Mouse (Mus musculus) heart, embryonic 10.5 days (tissue): ENCODE measurements at regions not wholly inside any gene's neighbourhood (a gene's known extent, or its start where the extent isn't known, plus 50 kb on each side); places are given as distances from the start of the nearest gene placed in this dataset.
"Not testable (repeated sequence)": the region's sequence is repeated elsewhere in the genome, so short reads cannot be mapped to it uniquely, and the experiment has no call there.

Source experiments
- DNase-seq: peaks from one replicate; pipeline ENCODE4 v3.0.0-alpha.2; 2017; ENCODE audit warnings: low spot score
- H3K27ac ChIP-seq: fragments of 300-500 bp; sonication (generic); 2 replicates; pipeline ENCODE4 v1.5.1; 2016; ENCODE audit warnings: mild to moderate bottlenecking
- H3K27me3 ChIP-seq: fragments of 300-500 bp; sonication (generic); 2 replicates; pipeline ENCODE4 v1.6.1; 2016; ENCODE audit warnings: mild to moderate bottlenecking; ENCODE audit not compliant: poor library complexity, insufficient read depth, severe bottlenecking
- H3K36me3 ChIP-seq: fragments of 300-500 bp; sonication (generic); 2 replicates; pipeline ENCODE4 v1.6.1; 2016; ENCODE audit warnings: mild to moderate bottlenecking, moderate library complexity
- H3K4me1 ChIP-seq: fragments of 300-500 bp; sonication (generic); 2 replicates; pipeline ENCODE4 v1.6.1; 2016; ENCODE audit warnings: mild to moderate bottlenecking
- H3K4me3 ChIP-seq: fragments of 300-500 bp; sonication (generic); 2 replicates; pipeline ENCODE4 v1.5.1; 2016; ENCODE audit warnings: mild to moderate bottlenecking, moderate library complexity
- H3K9me3 ChIP-seq: fragments of 300-500 bp; sonication (generic); 2 replicates; pipeline ENCODE4 v1.6.1; 2016; ENCODE audit warnings: mild to moderate bottlenecking, moderate library complexity
- WGBS: fragments of 180-500 bp; shearing (Covaris S2); methylation state at CpG from one replicate; pipeline ENCODE4 v1.1.7; 2016; 5-methylcytosine and 5-hydroxymethylcytosine counted together

DNA sequence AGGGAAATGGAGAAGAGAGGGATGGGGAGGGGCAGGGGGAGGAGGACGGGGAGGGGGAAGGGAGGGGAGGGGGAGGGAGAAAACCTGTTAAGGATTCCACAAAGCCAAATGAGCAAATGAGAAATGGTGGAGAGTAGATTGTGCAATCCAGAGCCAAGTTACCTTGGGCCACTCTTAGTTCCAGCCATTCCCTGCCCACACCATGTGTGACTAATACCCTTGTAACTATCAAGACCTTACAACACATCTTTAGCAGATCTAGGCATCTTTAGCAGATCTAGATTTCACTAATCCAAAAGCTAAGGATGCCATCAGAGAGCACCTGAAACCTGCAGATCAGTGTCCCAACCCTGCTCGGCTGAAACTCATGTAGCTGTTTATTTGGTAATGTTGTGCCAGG is 186.7 kb downstream of the Diras2 start:
- DNase-seq = peak; percentile 11
- H3K9me3 ChIP-seq = no peaks in the 10 kb centered on the region
- no peaks in the 10 kb centered on the region for H3K36me3 ChIP-seq
- H3K27ac ChIP-seq = no peak overlapping the region
- H3K27me3 ChIP-seq = no peaks in the 10 kb centered on the region
- no peak overlapping the region for H3K4me3 ChIP-seq
- H3K4me1 ChIP-seq = 0 out of 2 replicates have a peak, but pooled peaks cover 4% of the 10 kb centered on the region
- WGBS = 89% methylated on average over 1 of the region's 2 CpGs

DNA sequence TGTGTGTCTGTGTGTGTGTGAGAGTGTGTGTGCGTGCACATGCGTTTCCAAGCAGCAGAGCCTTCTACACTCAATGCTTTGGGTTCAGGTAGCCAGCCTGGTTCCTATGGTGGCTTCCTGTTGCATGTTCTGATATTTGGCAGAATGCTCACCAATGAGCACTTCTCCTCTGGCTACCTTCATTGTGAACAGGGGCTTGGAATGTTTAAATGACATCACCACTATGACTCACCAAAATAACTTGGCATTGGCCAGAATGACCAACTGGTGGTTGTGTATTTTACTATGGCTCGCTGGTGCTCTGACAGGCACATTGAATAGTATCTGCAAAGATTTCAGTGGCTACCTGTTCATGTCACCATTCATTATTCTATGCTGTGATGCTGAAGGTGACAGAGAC is 186.2 kb downstream of the Diras2 start:
- peak; percentile 63 for DNase-seq
- WGBS = 86% methylated on average over 3 of the region's 3 CpGs
- H3K36me3 ChIP-seq = no peaks in the 10 kb centered on the region

DNA sequence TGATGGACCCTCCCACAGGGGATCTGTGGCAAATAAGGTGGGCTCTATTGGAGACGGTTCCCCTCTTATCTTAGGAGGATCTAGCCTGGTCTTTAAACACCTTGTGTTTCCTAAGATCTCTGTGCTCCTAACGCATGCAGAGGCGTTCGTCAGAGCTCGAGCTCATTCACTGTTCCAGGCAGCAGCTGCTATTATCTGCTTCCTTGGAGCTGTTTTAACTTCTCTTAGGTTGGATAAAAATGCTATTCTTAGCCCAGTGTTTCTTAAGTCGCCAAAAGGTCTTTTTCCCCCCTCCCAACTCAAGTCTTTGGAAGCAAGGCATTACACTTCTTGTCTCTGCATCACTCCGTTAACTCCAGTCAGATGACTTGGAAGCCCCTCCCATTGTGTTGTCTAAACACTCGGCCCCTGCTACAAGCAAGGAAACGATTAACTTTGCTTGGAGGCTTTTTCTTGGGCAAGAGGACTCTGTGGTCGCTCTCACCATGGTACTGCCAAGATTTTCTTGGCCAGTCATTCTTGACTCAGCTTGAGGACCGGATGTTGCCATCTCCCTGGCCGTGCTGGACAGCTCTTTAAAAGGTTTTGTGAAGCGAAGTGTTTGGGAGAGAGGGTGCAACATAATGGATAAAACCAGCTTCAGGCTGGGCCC is 185.6 kb downstream of the Diras2 start:
- Histone ChIP-seq H3K4me1 (0 out of 2 replicates have a peak, but pooled peaks cover 4% of the 10 kb centered on the region), H3K27ac (no peak overlapping the region), H3K27me3 (no peaks in the 10 kb centered on the region), H3K9me3 (no peaks in the 10 kb centered on the region), H3K36me3 (no peaks in the 10 kb centered on the region), H3K4me3 (no peak overlapping the region)
- 58% methylated on average over 13 of the region's 13 CpGs for WGBS
- peak; percentile 31 for DNase-seq

More for the DNA sequence above, 186.2 kb downstream of the Diras2 start:
- no peaks in the 10 kb centered on the region for H3K27me3 ChIP-seq
- H3K27ac ChIP-seq = no peak overlapping the region
- H3K4me1 ChIP-seq = 0 out of 2 replicates have a peak, but pooled peaks cover 4% of the 10 kb centered on the region
- no peak overlapping the region for H3K4me3 ChIP-seq
- H3K9me3 ChIP-seq = no peaks in the 10 kb centered on the region

DNA sequence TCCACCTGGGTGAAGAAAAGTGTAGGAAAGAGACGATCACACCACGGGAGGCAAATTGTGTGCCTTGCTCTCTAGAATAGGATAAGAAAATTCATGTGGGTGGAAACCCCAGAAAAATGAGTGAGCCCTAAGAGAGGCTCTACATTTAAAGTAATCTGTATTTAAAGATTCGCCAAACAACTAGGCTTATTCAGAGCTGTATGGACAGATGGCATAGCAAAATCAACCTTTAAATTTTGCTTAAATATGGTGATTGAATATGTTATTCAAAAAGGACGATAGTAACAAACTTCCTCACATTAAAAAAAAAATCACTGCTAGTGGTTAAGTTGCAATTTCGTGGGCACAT is 185.1 kb downstream of the Diras2 start:
- H3K4me3 ChIP-seq = no peak overlapping the region
- DNase-seq = no peak
- no peaks in the 10 kb centered on the region for H3K9me3 ChIP-seq
- no peak overlapping the region for H3K27ac ChIP-seq
- no peaks in the 10 kb centered on the region for H3K27me3 ChIP-seq
- H3K36me3 ChIP-seq = no peaks in the 10 kb centered on the region
- WGBS = 76% methylated on average over 5 of the region's 5 CpGs
- 0 out of 2 replicates have a peak, but pooled peaks cover 4% of the 10 kb centered on the region for H3K4me1 ChIP-seq

DNA sequence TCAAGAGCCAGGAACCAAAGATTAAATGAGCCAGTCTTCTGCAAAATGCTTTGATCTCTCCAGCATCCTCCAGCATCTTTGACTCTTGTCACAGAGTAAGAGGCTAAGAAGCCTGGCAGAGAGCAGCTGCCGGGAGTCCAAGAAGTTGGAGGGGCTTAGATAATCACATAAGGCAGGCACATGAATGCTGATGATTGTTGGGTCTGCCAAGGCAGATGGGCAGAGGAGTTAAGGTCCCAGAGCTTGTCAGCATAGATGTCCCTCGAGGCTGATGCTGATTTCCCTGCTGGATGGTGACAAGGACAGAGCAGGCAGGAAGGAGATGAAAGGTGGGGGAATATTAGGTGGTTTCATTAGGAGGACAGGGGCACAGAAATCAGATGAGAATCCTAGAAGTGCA is 183.4 kb downstream of the Diras2 start:
- no peak overlapping the region for H3K27ac ChIP-seq
- 0 out of 2 replicates have a peak, but pooled peaks cover 4% of the 10 kb centered on the region for H3K4me1 ChIP-seq
- no peak overlapping the region for H3K4me3 ChIP-seq
- no peaks in the 10 kb centered on the region for H3K27me3 ChIP-seq
- no peaks in the 10 kb centered on the region for H3K36me3 ChIP-seq
- H3K9me3 ChIP-seq = no peaks in the 10 kb centered on the region
- 44% methylated on average over 2 of the region's 2 CpGs for WGBS
- DNase-seq = peak; percentile 25

DNA sequence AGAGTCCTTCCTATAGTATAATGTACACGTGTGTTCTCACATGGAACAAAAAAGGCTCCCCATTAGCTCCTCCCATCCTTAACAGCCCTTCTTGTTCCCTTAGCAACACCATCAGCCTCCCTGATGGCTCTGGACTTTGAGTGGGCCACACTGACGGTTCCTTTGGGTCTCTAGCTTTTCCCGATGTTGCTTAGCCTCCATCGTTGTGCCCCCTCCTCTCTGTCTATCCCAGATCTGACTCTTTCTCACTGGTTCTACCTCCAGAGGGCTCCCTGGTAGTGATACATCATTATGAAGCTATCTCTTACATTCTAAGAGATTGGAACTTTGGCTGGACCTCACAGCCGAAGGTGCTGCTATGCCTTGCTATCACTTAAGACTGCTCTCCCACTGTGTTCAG is 181.5 kb downstream of the Diras2 start:
- no peak overlapping the region for H3K27ac ChIP-seq

DNA sequence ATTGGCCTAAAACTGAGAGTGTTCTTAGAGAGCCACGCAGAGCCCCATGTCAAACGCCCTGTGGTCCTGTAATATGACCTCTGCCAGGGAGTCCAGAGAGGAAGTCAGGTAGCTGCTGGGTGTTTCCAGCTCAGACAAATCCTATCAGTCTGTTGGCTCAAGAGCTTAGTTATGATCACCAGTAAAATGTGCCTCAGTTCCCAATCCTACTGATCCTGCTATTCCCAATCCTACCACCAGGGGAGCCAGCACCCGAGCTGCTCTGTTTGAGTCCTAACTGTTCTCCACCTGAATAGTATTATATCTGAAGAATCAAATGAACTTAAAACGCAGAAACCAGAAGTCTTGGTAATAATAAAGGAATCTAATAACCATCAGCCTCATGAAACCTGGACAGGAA is 178.5 kb downstream of the Diras2 start:
- 72% methylated on average over 4 of the region's 4 CpGs for WGBS
- DNase-seq = peak; percentile 28
- no peak overlapping the region for H3K27ac ChIP-seq
- no peaks in the 10 kb centered on the region for H3K4me1 ChIP-seq
- H3K27me3 ChIP-seq = no peaks in the 10 kb centered on the region
- H3K9me3 ChIP-seq = peaks cover 2% of the 10 kb centered on the region; the same call in 1 of the 2 replicates
- no peaks in the 10 kb centered on the region for H3K36me3 ChIP-seq
- no peak overlapping the region for H3K4me3 ChIP-seq

More for the DNA sequence above, 181.5 kb downstream of the Diras2 start:
- no peaks in the 10 kb centered on the region for H3K36me3 ChIP-seq
- no peak overlapping the region for H3K4me3 ChIP-seq
- DNase-seq = peak; percentile 63
- 0 out of 2 replicates have a peak, but pooled peaks cover 4% of the 10 kb centered on the region for H3K4me1 ChIP-seq
- WGBS = 79% methylated on average over 5 of the region's 5 CpGs
- H3K27me3 ChIP-seq = no peaks in the 10 kb centered on the region
- H3K9me3 ChIP-seq = no peaks in the 10 kb centered on the region

DNA sequence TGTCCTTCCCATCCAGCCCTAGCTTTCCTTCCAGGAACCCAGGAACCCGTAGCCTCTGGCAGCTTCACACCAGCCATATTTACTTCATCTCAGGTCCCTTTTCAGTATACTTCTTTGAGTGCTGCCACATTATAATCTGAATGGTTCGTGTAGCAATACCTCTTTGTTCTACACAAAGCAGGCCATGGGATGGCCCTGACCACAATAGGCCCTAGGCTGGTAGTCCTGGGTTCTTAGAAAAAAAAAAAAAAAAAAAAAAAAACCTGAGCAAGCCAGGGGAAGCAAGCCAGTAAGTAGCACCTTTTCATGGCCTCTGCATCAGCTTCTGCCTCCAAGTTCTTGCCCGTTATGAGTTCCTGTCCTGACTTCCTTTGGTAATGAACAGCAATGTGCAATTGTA is 177.6 kb downstream of the Diras2 start:
- Histone ChIP-seq H3K27ac (no peak overlapping the region), H3K36me3 (no peaks in the 10 kb centered on the region), H3K4me3 (no peak overlapping the region), H3K9me3 (peaks cover 2% of the 10 kb centered on the region; the same call in 1 of the 2 replicates), H3K4me1 (no peaks in the 10 kb centered on the region), H3K27me3 (no peaks in the 10 kb centered on the region)
- WGBS = 78% methylated on average over 3 of the region's 3 CpGs
- DNase-seq = peak; percentile 14

DNA sequence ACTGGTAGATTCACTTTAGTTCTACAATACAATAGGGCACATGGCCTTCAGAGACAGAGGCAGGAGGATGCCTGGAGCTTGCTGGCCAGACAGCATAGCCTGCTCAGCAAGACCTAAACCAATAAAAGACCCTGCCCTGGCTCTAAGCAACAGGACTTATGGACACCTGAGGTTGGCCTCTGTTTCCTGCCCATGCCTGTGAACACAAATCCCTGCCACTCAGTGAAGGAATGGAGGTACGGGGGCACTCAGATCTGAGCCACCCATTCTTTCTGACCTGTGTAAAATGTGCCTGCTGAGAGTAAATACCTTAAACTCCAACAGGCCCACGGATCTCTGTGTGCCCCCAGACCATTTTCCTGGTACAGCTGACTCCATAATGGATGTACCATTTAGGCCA is 177.1 kb downstream of the Diras2 start:
- Histone ChIP-seq H3K27me3 (no peaks in the 10 kb centered on the region), H3K27ac (no peak overlapping the region), H3K4me3 (no peak overlapping the region), H3K9me3 (peaks cover 2% of the 10 kb centered on the region; the same call in 1 of the 2 replicates), H3K36me3 (no peaks in the 10 kb centered on the region), H3K4me1 (no peaks in the 10 kb centered on the region)
- 72% methylated on average over 2 of the region's 2 CpGs for WGBS
- peak; percentile 63 for DNase-seq

DNA sequence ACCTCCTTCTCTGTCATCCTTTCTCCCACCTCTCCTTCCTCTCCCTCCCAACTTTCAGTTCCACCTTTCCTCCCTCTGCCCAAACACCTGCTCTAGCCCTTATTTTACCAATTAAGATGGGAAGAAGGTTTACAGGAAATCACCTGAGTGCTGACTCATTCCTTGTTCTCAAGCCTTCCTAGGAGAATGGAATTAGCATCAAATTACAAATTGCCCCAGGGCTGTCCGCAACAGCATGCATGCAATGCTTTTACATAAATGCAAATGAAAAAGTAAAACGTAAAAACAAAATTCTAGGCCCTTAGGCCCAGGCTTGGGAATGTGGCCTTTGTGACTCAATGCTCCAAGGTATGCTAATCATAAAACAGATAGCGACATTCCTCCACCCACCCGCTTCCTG is 175.2 kb downstream of the Diras2 start:
- H3K9me3 ChIP-seq, H3K4me1 ChIP-seq, H3K27me3 ChIP-seq, H3K36me3 ChIP-seq, H3K4me3 ChIP-seq, H3K27ac ChIP-seq: not testable (repeated sequence)
- DNase-seq = peak; percentile 24
- WGBS = 86% methylated on average over 4 of the region's 4 CpGs

DNA sequence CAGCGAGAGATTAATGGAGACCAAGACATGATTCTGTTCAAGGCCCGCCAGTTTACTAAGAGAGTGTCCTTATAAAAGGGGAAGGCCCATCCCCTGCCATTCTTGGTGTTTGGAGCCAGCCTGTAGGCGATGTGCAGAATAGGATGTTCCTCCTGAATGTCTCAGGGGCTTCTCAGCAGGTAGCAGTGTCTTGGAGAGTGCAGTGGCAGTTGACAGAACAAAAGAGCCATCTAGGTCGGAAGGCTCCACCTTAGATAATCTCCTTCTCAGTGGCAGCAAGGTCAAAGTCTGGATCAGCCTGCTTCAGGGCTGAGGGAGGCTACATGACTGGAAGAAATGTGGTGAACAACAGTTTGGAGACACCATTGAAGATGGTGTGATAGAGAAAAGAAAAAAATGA is 171.7 kb downstream of the Diras2 start:
- DNase-seq = peak; percentile 28
- not testable (repeated sequence) for H3K4me3 ChIP-seq, H3K4me1 ChIP-seq, H3K36me3 ChIP-seq, H3K9me3 ChIP-seq, H3K27me3 ChIP-seq, H3K27ac ChIP-seq
- 66% methylated on average over 4 of the region's 4 CpGs for WGBS

DNA sequence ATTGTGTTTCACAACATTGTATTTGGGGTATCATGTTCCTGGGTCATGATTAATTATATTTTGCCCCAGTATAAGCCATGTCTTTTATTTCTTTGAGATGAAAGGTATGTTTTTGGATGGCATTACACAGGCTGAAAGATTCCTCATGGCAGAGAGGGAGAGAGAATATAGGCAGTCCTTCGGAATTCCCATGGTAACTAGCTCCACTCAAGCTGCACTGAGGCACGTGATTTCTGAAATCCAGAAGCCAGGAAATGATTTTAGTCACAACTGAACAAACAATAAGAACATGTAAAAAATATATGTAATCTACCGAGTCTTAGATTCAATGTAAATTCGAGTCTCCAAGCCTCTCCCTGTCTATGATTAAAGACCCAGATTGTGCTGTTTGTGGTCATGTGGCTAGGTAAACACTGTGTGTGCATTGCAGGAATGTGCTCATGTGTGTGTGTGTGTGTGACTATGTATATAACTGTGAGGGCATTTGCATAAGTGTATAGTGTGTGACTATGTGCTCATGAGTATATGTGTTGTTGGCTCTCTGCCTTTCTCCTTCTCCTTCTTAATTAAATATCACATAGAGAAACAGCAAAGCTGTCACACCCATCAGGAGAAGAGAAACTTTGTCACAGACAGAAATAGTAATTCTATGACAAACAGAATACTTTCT is 169.8 kb downstream of the Diras2 start:
- peak; percentile 24 for DNase-seq
- peaks cover 2% of the 10 kb centered on the region; the same call in 1 of the 2 replicates for H3K9me3 ChIP-seq
- H3K36me3 ChIP-seq = no peaks in the 10 kb centered on the region

DNA sequence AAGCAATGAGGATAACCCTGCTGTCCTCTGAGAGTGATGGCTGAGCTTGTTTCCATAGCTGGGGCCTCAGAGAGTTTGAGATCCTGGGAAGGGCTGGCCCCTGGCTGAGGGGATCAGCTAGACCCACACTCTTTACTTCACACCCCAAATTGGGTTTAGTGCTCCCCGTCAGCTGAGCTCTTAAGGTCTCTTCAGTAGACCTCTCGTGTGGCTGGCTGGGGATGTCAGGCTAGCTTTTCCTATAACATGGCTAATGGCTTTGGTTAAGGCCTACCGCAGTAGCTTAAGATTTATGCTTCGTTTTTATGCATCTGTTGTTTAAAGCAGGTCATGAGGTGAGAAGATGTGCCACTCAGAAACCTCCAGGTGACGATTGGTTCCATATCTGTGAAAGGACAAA is 168.8 kb downstream of the Diras2 start:
- H3K36me3 ChIP-seq = no peaks in the 10 kb centered on the region
- H3K4me1 ChIP-seq = no peaks in the 10 kb centered on the region
- peak; percentile 56 for DNase-seq
- no peaks in the 10 kb centered on the region for H3K27me3 ChIP-seq
- peaks cover 2% of the 10 kb centered on the region; the same call in 1 of the 2 replicates for H3K9me3 ChIP-seq
- H3K27ac ChIP-seq = no peak overlapping the region
- 82% methylated on average over 5 of the region's 5 CpGs for WGBS
- H3K4me3 ChIP-seq = no peak overlapping the region

More for the DNA sequence above, 169.8 kb downstream of the Diras2 start:
- Histone ChIP-seq H3K4me1 (no peaks in the 10 kb centered on the region), H3K27ac (no peak overlapping the region), H3K4me3 (no peak overlapping the region), H3K27me3 (no peaks in the 10 kb centered on the region)
- 82% methylated on average over 4 of the region's 4 CpGs for WGBS
